Mouse (Mus musculus) bone marrow, adult 2 months (tissue): Measurements from ENCODE around the gene Cacng1.

Experiments
- CTCF ChIP-seq: fragments of 200-500 bp; IDR thresholded peaks from 2 replicates; pipeline ENCODE4 v1.5.1; 2011; ENCODE audit warnings: low read length, control low read depth; ENCODE audit not compliant: control insufficient read depth, insufficient read depth
- POLR2A ChIP-seq: fragments of 200-500 bp; IDR thresholded peaks from 2 replicates; pipeline ENCODE4 v1.6.1; 2011; ENCODE audit warnings: low read depth, mild to moderate bottlenecking, control low read depth, low read length, borderline replicate concordance; ENCODE audit not compliant: control insufficient read depth

- TF ChIP-seq CTCF = no peak
- no peak for TF ChIP-seq POLR2A
Measured at GRCm38 (mm10) chr11:107749114-107749513, 32.8 kb upstream of the Cacng1 start.
